Mouse (Mus musculus) neural tube, embryonic 14.5 days (tissue): Measurements from ENCODE around the gene Dydc1. TPM values are rescaled to one million over a fixed set of nuclear protein-coding genes. Genes with fewer than 3 reads are reported as not detected.
"Not testable (repeated sequence)": the region's sequence is repeated elsewhere in the genome, so short reads cannot be mapped to it uniquely, and the experiment has no call there.

Source experiments
- ATAC-seq: fragments of 200-750 bp; cut with Nextera tagmentation; 2 replicates; pipeline ENCODE4 v1.8.0; 2017; ENCODE audit warnings: low read depth, mild to moderate bottlenecking, moderate TSS enrichment, moderate library complexity
- H3K27ac ChIP-seq: fragments of 300-500 bp; sonication (generic); 2 replicates; pipeline ENCODE4 v1.5.1; 2014; ENCODE audit warnings: low read depth, mild to moderate bottlenecking, control low read depth, low read length, moderate library complexity, mixed read lengths
- H3K27me3 ChIP-seq: fragments of 300-500 bp; sonication (generic); 2 replicates; pipeline ENCODE4 v1.6.1; 2014; ENCODE audit warnings: low read length; ENCODE audit not compliant: control insufficient read depth, insufficient read depth
- H3K36me3 ChIP-seq: fragments of 300-500 bp; sonication (generic); 2 replicates; pipeline ENCODE4 v1.6.1; 2014; ENCODE audit warnings: low read length, mixed read lengths; ENCODE audit not compliant: control insufficient read depth, insufficient read depth
- H3K4me1 ChIP-seq: fragments of 300-500 bp; sonication (generic); 2 replicates; pipeline ENCODE4 v1.6.1; 2014; ENCODE audit warnings: low read length; ENCODE audit not compliant: control insufficient read depth, insufficient read depth
- H3K4me2 ChIP-seq: fragments of 300-500 bp; sonication (generic); 2 replicates; pipeline ENCODE4 v1.6.1; 2014; ENCODE audit warnings: mild to moderate bottlenecking, low read depth, low read length, control low read depth
- H3K4me3 ChIP-seq: fragments of 300-500 bp; sonication (generic); 2 replicates; pipeline ENCODE4 v1.5.1; 2014; ENCODE audit warnings: low read depth, low read length, control low read depth, mixed read lengths
- H3K9ac ChIP-seq: fragments of 300-500 bp; sonication (generic); replicated peaks from 2 replicates; pipeline ENCODE4 v1.6.1; 2014; ENCODE audit warnings: low read depth, mild to moderate bottlenecking, control low read depth, low read length, mixed read lengths
- H3K9me3 ChIP-seq: fragments of 300-500 bp; sonication (generic); 2 replicates; pipeline ENCODE4 v1.6.1; 2016; ENCODE audit warnings: low read length; ENCODE audit not compliant: control insufficient read depth
- WGBS: fragments of 180-500 bp; shearing (Covaris S2); extraction: QIAGEN DNeasy Blood & Tissue Kit; methylation state at CpG from one replicate; pipeline ENCODE4 v1.1.7; 2014; 5-methylcytosine and 5-hydroxymethylcytosine counted together
- polyA plus RNA-seq: library from polyadenylated mRNA; unstranded; fragments of >200 nt; fragmentation: Nextera tagmentation; extraction: Ambion mirVana; gene quantifications from 2 replicates; pipeline ENCODE4 v1.2.1, GENCODE M21; 2014

Dydc1 gene
- polyA plus RNA-seq, 1 experiment from 2014 or later: not detected

GRCm38 (mm10) chr14:41050471-41050870, 22.2 kb upstream of the Dydc1 start:
- H3K4me2 ChIP-seq: no peak overlapping the region
- ATAC-seq: no peak
- WGBS: 87% methylated on average over 6 of the region's 6 CpGs

DNA sequence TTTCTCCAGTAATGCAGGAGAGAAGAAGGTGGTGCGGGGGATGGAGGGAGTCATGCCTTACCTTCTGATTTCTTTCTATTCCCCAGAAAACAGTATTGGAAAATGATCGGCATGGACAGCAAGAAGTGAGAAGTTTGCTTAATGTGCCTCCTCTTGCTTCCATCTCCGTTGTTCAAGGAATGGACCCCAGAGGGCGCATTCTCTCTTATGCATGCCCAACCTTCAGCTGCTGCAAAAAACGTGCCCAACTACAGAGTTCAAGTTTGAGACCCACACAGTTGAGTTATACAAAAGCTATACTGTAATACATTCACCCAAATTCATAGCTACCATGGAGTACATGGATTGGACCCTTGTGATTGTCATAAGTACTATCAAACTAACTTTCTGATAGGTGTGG, 20.2 kb upstream of the Dydc1 start:
- Histone ChIP-seq H3K27ac (no peak overlapping the region), H3K4me1 (no peaks in the 10 kb centered on the region), H3K9me3 (no peaks in the 10 kb centered on the region), H3K4me3 (no peak overlapping the region), H3K4me2 (no peak overlapping the region), H3K27me3 (no peaks in the 10 kb centered on the region), H3K9ac (no peak overlapping the region), H3K36me3 (no peaks in the 10 kb centered on the region)
- ATAC-seq: no peak
- 78% methylated on average over 5 of the region's 5 CpGs for WGBS

More at GRCm38 (mm10) chr14:41050471-41050870, 22.2 kb upstream of the Dydc1 start:
- H3K9ac ChIP-seq: no peak overlapping the region
- H3K4me3 ChIP-seq: no peak overlapping the region
- no peak overlapping the region for H3K27ac ChIP-seq
- H3K27me3 ChIP-seq: no peaks in the 10 kb centered on the region
- no peaks in the 10 kb centered on the region for H3K36me3 ChIP-seq
- H3K4me1 ChIP-seq: no peaks in the 10 kb centered on the region
- H3K9me3 ChIP-seq: no peaks in the 10 kb centered on the region

GRCm38 (mm10) chr14:41053190-41053589, 19.5 kb upstream of the Dydc1 start:
- WGBS: 52% methylated on average over 3 of the region's 4 CpGs
- H3K27ac ChIP-seq, H3K9me3 ChIP-seq, H3K27me3 ChIP-seq, H3K4me2 ChIP-seq, H3K36me3 ChIP-seq, H3K4me3 ChIP-seq, H3K4me1 ChIP-seq, H3K9ac ChIP-seq: not testable (repeated sequence)
- ATAC-seq: peak; percentile 54; the same call in 1 of the 2 replicates

- Histone ChIP-seq H3K27me3 (no peaks in the 10 kb centered on the region), H3K9ac (no peak overlapping the region), H3K4me1 (no peaks in the 10 kb centered on the region), H3K4me3 (no peak overlapping the region), H3K4me2 (no peak overlapping the region), H3K9me3 (no peaks in the 10 kb centered on the region), H3K36me3 (no peaks in the 10 kb centered on the region), H3K27ac (no peak overlapping the region)
- 50% methylated on average over 1 of the region's 2 CpGs for WGBS
- peak; percentile 24; the same call in 1 of the 2 replicates for ATAC-seq
Measured at GRCm38 (mm10) chr14:41065168-41065567, 7.5 kb upstream of the Dydc1 start.

- ATAC-seq: no peak
- Histone ChIP-seq H3K27ac (no peak overlapping the region), H3K4me3 (no peak overlapping the region), H3K9me3 (no peaks in the 10 kb centered on the region), H3K4me2 (no peak overlapping the region), H3K27me3 (no peaks in the 10 kb centered on the region), H3K9ac (no peak overlapping the region), H3K36me3 (no peaks in the 10 kb centered on the region), H3K4me1 (no peaks in the 10 kb centered on the region)
- WGBS: 17% methylated on average over 1 of the region's 1 CpGs
Measured at GRCm38 (mm10) chr14:41066416-41066815, 6.3 kb upstream of the Dydc1 start.

GRCm38 (mm10) chr14:41069108-41069507, 3.6 kb upstream of the Dydc1 start, which contains the start of gene Dydc2:
Gene Dydc2 (minus strand): TSS chr14:41069208.
- Histone ChIP-seq H3K27ac (no peak within 1 kb of the TSS), H3K27me3 (no peaks in the 10 kb centered on the region), H3K4me2 (no peak within 1 kb of the TSS), H3K36me3 (no peaks in the 10 kb centered on the region), H3K4me3 (no peak within 1 kb of the TSS), H3K4me1 (0 out of 2 replicates have a peak, but pooled peaks cover 3% of the 10 kb centered on the region), H3K9ac (no peak within 1 kb of the TSS), H3K9me3 (no peaks in the 10 kb centered on the region)
- no peak for ATAC-seq

DNA sequence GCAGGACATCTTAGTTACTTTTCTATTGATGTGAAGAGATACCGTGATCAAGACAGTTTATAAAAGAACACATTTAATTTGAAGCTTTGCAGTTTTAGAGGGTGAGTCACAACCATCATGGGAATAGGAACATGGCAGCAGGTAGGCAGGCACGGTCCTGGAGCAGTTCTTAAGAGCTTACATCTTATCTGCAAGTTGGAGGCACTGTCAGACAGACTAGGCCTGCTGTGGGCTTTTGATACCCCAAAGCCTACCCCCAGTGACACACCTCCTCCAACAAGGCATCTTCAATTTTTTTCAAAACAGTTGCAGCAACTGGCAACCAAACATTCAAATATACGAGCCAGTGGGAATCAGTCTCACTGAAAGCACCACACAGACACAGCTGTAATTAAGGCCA, 2.4 kb upstream of the Dydc1 start:
- WGBS: 71% methylated on average over 3 of the region's 3 CpGs
- H3K4me2 ChIP-seq: no peak overlapping the region
- H3K27me3 ChIP-seq: no peaks in the 10 kb centered on the region
- no peak for ATAC-seq
- no peak overlapping the region for H3K4me3 ChIP-seq
- H3K27ac ChIP-seq: no peak overlapping the region
- no peaks in the 10 kb centered on the region for H3K9me3 ChIP-seq
- H3K4me1 ChIP-seq: 0 out of 2 replicates have a peak, but pooled peaks cover 3% of the 10 kb centered on the region
- no peak overlapping the region for H3K9ac ChIP-seq
- no peaks in the 10 kb centered on the region for H3K36me3 ChIP-seq

- no peak; the same call in 1 of the 2 replicates for ATAC-seq
- Histone ChIP-seq H3K4me2 (peak overlapping the region; percentile 58), H3K4me1 (0 out of 2 replicates have a peak, but pooled peaks cover 3% of the 10 kb centered on the region), H3K27me3 (no peaks in the 10 kb centered on the region), H3K9ac (peak overlapping the region; percentile 29; the same call in 1 of the 2 replicates), H3K4me3 (peak overlapping the region; percentile 36), H3K36me3 (no peaks in the 10 kb centered on the region), H3K9me3 (no peaks in the 10 kb centered on the region), H3K27ac (no peak overlapping the region)
- WGBS: 1% methylated on average over 8 of the region's 8 CpGs
Measured at GRCm38 (mm10) chr14:41072944-41073275, 199 bp downstream of the Dydc1 start.

DNA sequence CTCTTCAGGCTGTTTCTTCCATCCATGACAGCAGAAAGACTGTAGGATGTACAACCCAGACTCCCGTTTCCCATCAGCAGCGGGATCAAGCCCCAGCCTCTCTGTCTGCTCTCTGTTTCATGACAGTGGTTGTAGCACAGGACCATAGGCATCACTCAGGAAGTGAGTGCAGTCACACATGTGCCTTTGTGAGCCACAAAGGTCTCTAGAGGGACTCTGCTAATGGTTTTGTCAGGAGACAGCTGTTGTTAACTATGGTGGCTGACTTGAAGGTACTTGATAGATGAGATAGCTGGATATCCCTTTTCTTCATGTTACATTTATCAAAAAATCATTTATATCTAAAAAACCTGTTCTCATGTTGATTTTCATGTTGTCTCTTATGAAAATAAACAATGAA, 9.7 kb downstream of the Dydc1 start:
- Histone ChIP-seq H3K36me3 (no peaks in the 10 kb centered on the region), H3K4me1 (no peaks in the 10 kb centered on the region), H3K4me2 (no peak overlapping the region), H3K4me3 (no peak overlapping the region), H3K9ac (no peak overlapping the region), H3K27ac (no peak overlapping the region), H3K9me3 (no peaks in the 10 kb centered on the region), H3K27me3 (no peaks in the 10 kb centered on the region)
- ATAC-seq: no peak
- 80% methylated on average over 2 of the region's 2 CpGs for WGBS
